Mouse (Mus musculus) v-Abl transformed pro-B cells (cell line): ENCODE measurements at regions not wholly inside any gene's neighbourhood (a gene's known extent, or its start where the extent isn't known, plus 50 kb on each side); places are given as distances from the start of the nearest gene placed in this dataset.

ENCODE experiments used
- in situ Hi-C, 2 experiments: fragments of 400-800 bp; cut with MboI; formaldehyde crosslinking; loops; one replicate each; pipeline ENCODE4 v1.15.1; 2025; ENCODE audit not compliant: unreplicated experiment in 2 of 2

DNA sequence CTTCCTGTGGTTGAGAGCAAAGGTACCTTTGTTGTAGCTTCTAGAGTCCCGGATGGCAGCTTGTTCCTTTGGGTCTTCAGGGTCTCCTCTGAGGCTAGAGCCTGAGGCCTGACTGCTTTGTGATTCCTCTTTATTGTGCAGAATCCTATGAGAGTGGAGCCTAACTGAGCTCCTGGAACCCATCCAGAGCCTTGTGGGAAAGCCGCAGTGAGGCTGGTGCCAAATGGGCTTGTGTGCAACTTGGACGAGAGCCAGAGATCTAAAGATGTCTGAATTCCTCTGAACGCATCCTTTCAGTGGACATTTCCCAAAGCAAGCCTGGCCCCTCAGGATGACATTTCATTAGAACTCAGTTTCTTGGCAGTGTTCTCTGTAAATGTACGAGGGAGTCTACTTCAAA is 178.4 kb upstream of the Tmem72 start:
- in situ Hi-C loops = no loop called here

DNA sequence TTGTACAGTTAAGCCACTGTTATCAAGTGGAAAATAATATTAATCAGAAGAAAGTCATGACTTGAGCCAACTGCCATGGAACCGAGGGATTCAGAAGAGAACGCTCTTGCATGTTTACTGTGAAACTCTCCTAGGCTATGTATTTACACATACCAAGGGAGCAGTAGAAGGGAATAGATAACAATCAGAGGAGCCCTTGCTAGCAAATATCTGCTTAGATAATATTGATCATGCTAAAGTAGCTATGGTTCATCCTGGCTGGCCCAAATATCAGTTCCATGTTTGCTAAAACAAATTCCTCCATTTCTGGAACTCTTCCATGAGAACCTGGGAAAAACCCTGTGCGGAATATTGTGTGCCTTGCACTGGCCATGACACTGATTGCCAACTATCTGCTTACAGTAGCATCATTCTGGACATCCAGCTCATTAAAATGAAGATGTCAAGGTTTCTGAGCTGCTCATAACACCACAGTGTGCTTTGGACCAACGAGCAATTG is 179.5 kb upstream of the Tmem72 start:
- in situ Hi-C loops = no loop called here

DNA sequence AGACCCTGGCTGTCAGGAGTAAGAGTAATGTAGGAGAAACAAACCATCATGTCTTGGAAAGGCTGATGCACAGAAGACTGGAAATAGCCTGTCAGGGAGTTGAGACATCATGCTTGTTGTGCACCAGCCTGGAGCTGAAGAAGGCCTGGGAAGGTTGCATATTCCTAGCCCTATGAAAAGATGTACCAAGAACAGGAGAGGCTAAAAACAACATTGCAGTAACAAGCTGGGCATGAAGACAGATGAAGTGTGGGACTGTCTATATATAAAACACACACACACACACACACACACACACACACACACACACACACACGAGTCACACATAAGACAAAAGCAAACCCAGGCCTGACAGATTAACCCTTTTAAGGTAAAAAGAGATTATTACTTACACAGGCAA is 185.1 kb upstream of the Tmem72 start:
- in situ Hi-C loops = no loop called here

DNA sequence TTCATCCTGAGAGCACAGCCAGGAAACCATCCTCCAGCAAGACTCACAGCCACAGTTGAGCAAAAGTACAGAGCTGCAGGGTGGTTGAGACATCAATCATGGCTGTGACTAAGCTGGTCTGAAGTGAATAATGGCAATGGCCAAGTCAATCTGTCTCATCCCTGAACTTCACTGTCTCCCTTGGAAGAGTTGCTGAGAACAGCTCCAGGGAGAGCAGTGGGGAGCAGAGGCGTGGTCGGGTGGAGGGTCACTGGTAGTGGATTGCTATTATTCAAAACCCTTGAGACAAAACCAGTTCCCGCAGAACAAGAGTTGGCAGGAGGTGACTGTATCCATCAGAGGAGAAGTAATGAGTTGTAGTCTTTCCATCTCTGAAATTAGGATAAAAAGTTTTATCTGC is 185.7 kb upstream of the Tmem72 start:
- in situ Hi-C loops = no loop called here

DNA sequence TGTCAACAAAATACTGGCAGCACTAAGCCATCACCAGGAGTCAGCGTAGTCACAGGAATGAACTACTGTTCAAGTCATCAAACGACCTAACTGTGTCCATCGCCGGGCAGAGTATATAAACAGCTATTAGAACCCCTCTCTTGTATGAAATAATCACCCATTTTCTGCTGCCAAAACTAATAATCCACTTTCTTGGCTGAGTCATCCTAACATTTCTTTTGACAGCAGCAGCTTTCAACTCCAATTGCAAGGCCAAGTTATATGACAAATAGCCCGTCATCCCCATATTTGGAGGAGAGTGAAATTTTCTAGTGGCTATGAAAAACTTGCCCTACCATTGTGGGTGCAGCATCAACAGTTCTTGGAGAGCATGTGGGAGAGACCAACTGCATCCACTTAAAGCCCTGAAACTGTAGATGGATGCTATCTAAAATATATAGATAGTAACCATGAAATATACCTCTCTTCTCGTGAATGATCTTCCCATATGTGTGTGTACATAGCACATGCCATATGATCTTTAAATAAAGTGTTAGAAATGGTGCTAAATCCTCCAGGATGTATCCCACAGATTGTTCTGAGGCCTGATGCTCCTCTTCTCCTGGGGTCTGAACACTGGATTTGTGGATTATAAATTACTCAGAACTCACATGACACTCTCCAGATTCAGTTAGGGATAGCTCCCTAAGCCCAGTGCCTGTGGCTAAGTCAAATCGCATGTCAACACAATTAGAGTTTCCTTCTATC is 189.9 kb upstream of the Tmem72 start:
- in situ Hi-C loops = no loop called here

DNA sequence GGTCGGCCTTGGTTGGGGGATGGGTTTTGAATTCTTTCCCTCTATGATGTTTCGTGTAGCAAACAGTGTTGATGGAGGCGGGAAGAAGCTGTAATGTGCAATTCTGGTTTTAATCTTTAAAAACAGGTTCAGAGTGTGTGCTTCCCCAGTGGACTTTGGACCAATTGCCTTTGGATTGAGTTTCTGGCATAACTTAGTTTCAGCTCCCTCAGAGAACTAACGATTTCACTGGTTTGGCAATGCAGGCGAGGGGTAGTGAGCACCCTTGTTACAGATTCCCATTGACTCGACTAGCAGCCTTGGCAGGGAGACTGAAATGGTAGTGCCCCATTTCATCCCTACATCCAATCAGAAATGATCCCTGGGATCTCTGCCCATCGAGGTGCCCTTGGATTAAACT is 193.9 kb upstream of the Tmem72 start:
- in situ Hi-C loops = no loop called here

DNA sequence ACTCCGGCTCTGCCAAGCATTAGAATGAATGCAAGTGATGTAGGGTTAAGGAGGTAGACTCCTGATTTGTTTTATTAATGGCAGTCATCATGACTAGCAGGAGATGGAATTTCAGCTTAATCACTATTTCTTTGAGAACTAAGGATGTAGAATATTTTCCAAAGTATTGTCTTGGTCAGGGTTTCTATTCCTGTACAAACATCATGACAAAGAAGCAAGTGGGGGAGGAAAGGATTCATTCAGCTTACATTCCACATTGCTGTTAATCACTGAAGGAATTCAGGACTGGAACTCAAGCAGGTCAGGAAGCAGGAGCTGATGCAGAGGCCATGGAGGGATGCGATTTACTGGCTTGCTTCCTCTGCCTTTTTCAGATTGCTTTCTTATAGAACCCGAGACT is 195.4 kb upstream of the Tmem72 start:
- in situ Hi-C loops = no loop called here

DNA sequence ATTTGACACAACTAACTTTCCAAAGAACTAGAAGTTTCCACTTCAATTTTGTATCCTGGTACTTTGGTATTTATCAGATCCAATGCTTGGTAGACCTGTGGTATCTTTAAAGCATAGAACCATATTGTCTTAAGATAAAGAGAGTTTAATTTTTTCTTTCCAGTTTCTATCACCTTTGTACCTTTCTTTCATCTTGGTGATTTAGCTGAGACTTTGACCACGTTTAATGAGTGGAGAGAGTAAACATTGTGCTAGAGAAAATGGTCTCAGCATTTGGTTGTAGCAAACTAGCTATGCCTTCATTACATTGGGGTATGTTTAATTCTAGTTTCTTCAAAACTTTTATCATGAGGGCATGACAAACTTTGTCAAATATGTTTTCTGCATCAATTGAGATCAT is 197.4 kb upstream of the Tmem72 start:
- in situ Hi-C loops = no loop called here

DNA sequence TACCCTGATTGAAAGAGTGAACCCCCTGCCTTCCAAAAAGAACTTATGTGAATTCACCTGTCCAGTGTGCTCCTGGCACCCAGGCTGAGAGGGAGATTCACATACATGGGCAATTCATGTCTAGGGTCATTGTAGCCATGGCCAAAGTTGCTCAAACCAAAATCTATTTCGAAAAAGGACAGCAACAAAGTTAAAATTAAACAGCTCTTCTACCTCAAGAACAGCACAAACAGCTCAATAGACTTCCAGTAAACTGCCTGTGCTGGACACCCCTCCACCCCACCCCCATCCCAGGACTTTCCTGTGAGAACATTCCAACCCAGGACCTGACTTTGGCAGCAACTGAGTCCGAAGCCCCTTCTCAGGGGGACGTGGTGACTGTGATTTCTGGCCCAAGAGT is 218.3 kb upstream of the Tmem72 start:
- in situ Hi-C loops = no loop called here

DNA sequence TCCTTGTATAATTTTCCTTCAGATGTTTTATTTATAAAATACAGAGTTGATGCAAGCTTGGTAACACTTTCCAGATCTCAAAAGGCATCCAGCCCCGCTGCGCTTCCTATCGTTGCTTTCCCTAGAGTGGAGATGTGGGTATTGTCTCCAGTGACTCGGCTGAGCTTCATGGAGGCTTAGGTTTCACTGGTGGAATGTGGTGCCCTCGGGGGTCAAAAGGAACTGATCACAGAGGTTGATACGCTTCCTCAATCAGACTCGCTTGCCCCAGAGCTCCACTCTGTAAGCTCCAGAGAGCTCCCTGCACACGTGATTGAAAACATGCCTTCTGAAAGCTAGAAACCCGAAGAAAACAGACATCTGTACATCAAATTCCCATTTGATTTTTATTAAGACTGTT is 224.9 kb upstream of the Tmem72 start:
- in situ Hi-C loops = no loop called here

DNA sequence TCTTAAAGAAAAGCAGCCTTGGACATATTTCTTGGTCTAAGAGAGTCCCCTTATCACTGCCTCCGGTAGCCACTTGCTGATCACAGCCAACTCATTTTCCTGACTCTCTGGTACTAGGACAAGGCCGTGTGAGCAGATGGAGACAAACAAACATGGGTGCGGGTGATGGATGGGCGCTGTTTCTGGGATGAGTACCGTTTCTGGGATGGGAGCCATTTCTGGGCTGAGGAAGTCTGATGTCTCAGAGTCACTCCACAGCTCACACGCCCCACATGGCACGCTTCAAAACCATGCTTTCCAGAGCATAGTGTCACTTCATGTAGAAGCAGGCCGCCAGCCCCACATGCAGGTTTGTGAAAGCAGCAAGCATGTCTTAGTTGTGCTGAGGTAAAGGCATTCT is 225.6 kb upstream of the Cxcl12 start:
- in situ Hi-C loops = no loop called here

DNA sequence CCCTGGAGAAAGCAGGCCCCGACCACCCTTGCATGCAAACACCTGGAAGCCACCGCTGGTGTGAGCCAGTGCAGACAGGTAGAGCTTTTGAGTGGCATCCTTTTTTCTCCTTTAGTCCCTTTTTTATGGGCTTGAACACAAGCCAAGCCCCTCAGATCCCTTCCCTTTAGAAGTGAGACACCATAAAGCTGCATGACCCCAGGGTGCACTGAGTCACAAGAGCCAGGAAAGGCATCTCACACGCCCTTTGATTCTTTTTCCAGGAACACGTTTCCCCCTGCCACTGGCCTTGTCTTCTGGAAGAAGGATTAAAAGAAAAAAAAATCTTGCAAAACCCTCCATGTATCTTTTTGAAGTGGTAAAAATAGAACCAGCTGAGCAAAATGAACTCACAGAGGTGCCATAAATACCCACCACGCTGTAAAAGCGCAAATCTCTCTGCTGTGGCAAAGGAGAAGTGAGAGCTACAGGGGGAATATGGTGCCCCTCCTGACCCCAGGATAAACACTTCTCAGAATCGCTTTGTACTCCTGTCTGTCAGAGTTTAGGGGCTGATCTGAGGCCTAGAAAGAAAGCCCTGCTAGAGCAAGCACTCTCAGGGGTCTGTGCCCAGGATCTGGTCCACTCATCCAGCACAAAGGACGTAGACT is 222.1 kb upstream of the Cxcl12 start:
- in situ Hi-C loops = no loop called here

DNA sequence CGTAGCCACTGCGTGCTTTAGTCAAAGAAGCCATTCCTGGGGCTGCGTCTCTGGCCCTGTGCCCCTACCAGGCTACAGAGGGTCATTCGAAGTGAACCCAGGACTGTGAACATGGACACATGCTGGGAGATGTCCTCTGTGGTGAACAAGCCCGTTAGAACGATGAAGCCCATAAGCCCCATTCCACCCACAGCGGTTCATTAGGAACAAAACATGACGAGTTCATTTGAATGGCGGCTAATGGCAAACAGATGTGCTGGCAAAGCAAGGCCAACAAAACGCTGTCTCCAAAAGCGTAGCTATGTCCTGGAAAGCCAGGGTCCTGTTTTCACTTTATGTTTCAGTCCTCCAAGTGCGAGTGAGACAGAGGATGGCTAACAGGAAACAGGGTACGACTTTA is 208.7 kb upstream of the Cxcl12 start:
- in situ Hi-C loops = no loop called here

DNA sequence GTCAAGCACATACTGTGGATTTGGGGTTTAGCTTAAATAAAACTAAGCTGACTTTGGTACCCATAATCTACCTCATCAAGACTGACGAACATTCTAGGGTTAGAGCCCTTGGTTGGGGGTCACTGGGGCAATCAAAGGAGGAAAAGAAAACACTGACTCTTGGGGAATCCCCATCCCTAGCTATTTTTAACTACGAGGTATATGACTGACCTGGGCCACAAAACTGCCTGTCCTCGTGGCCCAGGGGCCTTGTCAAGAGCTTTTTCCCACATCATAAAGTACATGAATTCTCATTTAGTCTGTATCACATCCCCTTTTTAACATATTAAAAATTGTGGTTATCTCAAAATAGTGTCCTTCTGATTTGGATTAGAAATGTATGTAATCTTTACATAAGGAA is 207.7 kb upstream of the Cxcl12 start:
- in situ Hi-C loops = no loop called here

DNA sequence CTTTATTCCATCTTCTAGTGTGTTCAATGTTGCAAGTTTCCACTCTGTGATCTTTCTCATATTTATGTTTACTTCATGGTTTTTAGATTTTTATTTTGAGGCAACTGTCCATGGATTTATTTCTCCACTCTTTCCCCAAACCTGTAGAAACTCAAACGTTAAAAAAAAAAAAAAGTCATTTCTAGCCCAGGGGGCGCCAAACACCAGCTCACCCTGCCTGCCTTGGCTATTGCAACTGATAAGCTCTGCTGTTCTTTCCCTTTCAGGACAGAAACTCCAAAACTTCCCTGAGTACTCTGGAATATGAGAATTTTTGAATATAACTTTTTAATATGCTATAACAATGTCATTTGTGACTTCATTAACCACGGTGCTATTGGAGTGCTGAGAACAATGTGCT is 201.9 kb upstream of the Cxcl12 start:
- in situ Hi-C loops = no loop called here

DNA sequence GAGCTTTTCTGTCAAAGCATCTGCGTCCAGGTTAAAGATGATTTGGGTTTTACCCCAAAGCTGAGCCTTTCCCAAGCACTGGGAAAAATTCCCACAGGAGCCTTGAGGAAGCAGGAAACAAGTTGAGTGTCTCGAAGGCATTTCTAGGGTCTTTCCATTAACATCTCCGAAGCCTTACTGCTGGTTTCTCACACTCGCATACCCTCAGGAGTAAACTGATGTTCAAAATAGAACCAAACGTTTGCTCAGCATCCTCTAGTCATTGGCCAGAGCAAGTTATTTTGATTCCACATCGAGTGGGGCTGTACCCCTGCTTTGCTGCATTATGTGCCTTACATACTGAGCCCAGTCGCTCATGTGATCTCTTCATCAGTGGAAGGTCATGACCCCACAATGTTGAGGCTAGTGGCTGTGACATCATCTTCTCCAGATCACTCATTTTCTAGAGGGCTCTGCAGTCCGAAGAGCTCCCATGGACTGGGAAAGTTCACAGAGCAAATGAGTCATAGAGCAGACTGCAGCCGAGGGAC is 198.9 kb upstream of the Cxcl12 start:
- in situ Hi-C loops = no loop called here

DNA sequence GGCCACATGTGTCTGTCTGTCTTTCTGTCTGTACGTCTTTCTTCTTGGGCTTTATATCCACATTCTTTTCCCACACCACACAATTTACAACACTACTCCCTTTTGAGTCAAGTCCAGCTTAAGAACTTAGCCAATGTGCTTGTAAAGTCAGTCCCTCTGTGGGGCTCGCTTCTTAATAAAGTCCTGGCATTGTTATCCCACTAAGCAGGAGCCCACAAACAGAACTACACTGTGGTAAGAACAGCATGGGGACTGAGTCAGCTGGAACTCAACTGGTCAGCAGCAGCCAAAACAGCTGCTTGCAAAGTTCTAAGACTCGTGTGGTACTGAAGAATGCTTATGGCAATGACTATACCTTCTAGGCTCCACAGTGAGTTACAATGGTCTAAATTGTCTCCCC is 193.5 kb upstream of the Cxcl12 start:
- in situ Hi-C loops = no loop called here

DNA sequence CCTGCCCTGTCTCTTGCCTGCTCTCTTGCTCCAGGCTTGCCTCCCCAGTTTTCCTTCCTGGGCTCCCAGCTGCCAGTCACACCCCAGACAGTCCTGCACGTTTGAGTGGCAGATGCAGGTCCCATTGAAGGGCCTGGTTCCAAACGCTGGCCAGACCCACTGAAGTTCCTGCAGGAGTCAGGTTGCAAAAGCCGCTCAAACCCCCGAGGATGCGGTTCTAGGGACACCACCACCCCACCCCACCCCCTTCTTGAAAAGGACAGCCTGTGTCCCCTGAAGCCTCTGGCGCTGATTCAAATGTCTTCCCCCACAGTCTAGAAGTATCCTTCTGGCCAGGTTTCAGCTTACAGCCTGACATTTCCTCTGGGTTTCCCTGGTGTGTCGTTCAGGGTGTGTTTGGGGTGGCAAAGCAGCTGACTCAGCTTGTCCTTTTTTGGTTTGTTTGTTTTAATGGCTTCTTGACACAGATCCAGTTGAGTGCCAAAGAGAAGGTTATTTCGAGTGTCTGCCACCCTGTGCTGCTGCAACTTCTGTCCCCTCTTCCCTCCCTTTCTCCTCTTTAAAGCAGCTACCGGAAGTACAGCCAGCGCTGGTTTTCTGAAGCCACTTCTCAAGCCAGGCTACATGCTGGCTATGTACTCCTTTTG is 187.9 kb upstream of the Cxcl12 start:
- in situ Hi-C loops = no loop called here

DNA sequence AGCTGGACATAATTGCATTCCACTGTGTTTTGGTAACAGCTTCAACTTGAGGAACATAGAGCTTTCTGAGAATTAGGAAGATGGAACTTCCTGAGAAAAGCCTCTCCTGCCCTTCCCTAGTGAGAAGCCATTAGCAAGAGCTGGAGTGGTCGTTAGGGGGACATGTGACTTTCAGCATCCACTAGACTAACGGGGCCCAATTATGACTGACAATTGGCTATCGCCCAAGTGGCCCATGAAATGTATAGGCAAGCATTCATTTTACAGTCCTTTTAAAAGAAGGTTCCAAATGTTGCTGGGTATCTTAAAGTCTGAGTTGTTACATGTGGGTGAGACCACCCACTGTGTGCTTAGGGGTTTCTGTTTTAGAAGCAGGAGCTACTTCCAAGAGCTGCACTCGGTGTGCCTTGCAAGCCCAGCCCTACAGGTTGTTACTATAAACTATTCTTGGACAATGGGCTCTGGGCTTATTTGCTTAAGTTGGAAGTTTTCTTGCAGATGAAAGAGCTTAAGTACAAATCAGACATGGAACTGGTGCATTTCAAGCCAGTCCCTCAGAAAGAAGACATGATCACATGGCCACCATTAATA is 183.1 kb upstream of the Cxcl12 start:
- in situ Hi-C loops = no loop called here

DNA sequence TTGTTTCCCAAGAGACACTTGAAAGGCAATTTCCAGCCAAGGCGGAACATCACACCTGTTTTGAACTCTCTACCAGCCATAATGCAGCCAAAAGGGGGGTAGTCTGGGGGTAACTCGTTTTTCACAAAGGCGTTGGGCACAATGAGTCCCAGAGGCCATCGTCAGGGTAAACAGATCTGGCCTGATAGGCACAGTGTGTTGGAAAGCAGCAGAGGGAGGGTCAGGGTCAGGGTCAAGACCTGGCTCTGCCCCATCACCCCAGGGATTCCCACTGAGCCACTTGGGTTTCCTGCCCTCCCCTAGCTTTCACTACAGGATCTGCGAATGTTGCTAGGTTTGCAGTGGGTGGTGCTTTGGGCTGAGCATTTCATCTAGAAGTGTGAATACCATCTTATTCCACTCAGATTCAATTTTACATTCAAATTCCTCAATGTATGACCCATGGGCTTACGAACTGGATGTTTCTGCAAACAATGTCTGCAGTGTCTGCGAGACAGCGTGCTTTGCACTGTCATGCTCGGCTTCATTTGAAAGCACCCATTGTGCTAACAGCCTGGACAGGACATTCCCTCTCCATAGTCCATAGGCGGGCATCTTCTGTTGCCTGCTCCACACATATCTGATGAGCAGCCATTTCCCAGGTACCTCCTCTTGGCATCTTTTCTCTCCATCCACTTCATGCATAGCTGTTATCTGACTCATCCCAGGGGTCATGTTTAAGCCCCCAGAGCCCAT is 181.9 kb upstream of the Cxcl12 start:
- in situ Hi-C loops = no loop called here

DNA sequence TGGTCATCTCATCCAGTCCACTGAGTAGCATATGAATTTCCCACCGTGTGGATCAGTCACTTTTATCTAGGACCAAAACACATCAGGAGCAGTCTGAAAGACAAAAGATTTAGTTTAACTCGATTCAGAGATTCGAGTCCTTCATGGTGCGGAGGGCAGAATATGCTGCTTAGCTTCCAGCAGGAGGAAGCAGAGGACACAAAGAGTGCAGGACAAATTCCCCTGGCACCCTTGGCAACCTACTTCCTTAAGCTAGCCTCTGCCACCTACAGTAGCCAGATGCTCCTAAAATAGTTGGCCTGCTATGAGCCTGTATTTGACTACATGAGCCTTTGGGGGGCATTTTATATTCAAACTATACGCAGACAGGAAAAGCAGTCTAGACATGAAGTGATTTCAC is 181.1 kb upstream of the Cxcl12 start:
- in situ Hi-C loops = no loop called here
